Mouse (Mus musculus) neural tube, embryonic 13.5 days (tissue): ENCODE measurements around the gene Hist1h4b. TPM values are rescaled to one million over a fixed set of nuclear protein-coding genes. Genes with fewer than 3 reads are reported as not detected.

Experiments
- ATAC-seq: fragments of 200-750 bp; cut with Nextera tagmentation; 2 replicates; pipeline ENCODE4 v1.8.0; 2017; ENCODE audit warnings: low read depth, mild to moderate bottlenecking, moderate TSS enrichment, moderate library complexity
- H3K27ac ChIP-seq: fragments of 300-500 bp; sonication (generic); replicated peaks from 2 replicates; pipeline ENCODE4 v1.5.1; 2015; ENCODE audit warnings: moderate library complexity, mild to moderate bottlenecking, inconsistent platforms
- H3K27me3 ChIP-seq: fragments of 300-500 bp; sonication (generic); 2 replicates; pipeline ENCODE4 v1.6.1; 2015; ENCODE audit warnings: mild to moderate bottlenecking, inconsistent platforms
- H3K36me3 ChIP-seq: fragments of 300-500 bp; sonication (generic); 2 replicates; pipeline ENCODE4 v1.6.1; 2015; ENCODE audit warnings: mild to moderate bottlenecking, inconsistent platforms
- H3K4me1 ChIP-seq: fragments of 300-500 bp; sonication (generic); replicated peaks from 2 replicates; pipeline ENCODE4 v1.6.1; 2015; ENCODE audit warnings: inconsistent platforms
- H3K4me2 ChIP-seq: fragments of 300-500 bp; sonication (generic); 2 replicates; pipeline ENCODE4 v1.6.1; 2015; ENCODE audit warnings: inconsistent platforms, mild to moderate bottlenecking, moderate library complexity
- H3K4me3 ChIP-seq: fragments of 300-500 bp; sonication (generic); 2 replicates; pipeline ENCODE4 v1.5.1; 2015; ENCODE audit warnings: mild to moderate bottlenecking, inconsistent platforms
- H3K9ac ChIP-seq: fragments of 300-500 bp; sonication (generic); 2 replicates; pipeline ENCODE4 v1.6.1; 2015; ENCODE audit warnings: moderate library complexity, mild to moderate bottlenecking, inconsistent platforms
- H3K9me3 ChIP-seq: fragments of 300-500 bp; sonication (generic); 2 replicates; pipeline ENCODE4 v1.6.1; 2016; ENCODE audit warnings: inconsistent platforms
- WGBS: fragments of 180-500 bp; shearing (Covaris S2); methylation state at CpG from one replicate; pipeline ENCODE4 v1.1.7; 2015; 5-methylcytosine and 5-hydroxymethylcytosine counted together
- microRNA-seq: library from miRNA; unstranded; fragments of <30 nt; microRNA quantifications from one replicate; pipeline ENCODE4, GENCODE M21; 2016
- polyA plus RNA-seq: library from polyadenylated mRNA; unstranded; fragments of >200 nt; fragmentation: Nextera tagmentation; extraction: Ambion mirVana; gene quantifications from 2 replicates; pipeline ENCODE4 v1.2.1, GENCODE M21; 2015

Hist1h4b gene
- polyA plus RNA-seq, 1 experiment from 2014 or later, result 2.3 TPM

DNA sequence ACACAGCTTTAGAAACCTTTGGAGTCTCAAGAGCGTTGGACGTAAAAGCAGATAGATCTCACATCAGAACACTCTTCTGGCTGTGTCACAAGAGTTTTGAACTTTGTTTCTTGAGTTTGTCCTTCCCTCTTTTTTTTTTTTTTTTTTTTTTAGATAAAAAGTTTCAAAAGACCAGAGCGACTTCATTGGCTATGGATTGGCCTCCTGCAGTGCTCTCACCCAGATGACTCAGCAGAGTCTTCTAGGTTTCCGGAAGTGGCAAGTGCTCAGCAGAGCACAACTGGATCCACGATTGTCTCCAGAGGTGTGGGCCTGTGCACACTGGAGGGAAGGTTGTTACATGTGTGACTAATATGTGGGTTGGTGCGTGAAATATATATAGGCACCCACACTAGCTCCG is 21.5 kb downstream of the Hist1h4b start:
- H3K9me3 ChIP-seq, result no peaks in the 10 kb centered on the region
- ATAC-seq, result no peak
- no peak overlapping the region for H3K27ac ChIP-seq
- no peak overlapping the region for H3K9ac ChIP-seq
- H3K4me1 ChIP-seq, result no peaks in the 10 kb centered on the region
- no peak overlapping the region for H3K4me2 ChIP-seq
- no peak overlapping the region for H3K4me3 ChIP-seq
- no peaks in the 10 kb centered on the region for H3K27me3 ChIP-seq
- 92% methylated on average over 7 of the region's 7 CpGs for WGBS
- H3K36me3 ChIP-seq, result no peaks in the 10 kb centered on the region

DNA sequence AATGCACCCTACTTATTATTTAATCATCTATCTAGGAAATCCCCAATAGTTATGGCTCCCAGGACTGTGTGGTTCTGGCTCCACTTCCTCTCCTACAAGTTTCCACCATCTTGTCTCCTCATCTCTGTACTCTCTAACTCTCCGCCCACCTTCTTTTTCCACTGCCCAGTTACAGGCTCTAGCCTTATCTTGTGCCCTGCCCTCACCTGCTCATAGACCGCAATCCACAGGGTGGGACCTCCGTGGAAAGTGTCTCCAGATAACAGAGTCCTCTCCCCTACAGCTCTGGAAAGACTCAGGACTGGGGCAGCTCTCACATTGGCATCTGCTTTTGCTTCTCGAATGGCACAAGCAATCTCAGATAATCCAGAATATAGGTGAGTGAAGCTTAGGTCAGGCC is 22.2 kb downstream of the Hist1h4b start:
- H3K4me1 ChIP-seq, result no peaks in the 10 kb centered on the region
- H3K4me2 ChIP-seq, result no peak overlapping the region
- ATAC-seq, result no peak
- no peak overlapping the region for H3K9ac ChIP-seq
- H3K4me3 ChIP-seq, result no peak overlapping the region
- H3K36me3 ChIP-seq, result no peaks in the 10 kb centered on the region
- H3K27ac ChIP-seq, result no peak overlapping the region
- WGBS, result 82% methylated on average over 4 of the region's 4 CpGs
- no peaks in the 10 kb centered on the region for H3K9me3 ChIP-seq
- no peaks in the 10 kb centered on the region for H3K27me3 ChIP-seq

DNA sequence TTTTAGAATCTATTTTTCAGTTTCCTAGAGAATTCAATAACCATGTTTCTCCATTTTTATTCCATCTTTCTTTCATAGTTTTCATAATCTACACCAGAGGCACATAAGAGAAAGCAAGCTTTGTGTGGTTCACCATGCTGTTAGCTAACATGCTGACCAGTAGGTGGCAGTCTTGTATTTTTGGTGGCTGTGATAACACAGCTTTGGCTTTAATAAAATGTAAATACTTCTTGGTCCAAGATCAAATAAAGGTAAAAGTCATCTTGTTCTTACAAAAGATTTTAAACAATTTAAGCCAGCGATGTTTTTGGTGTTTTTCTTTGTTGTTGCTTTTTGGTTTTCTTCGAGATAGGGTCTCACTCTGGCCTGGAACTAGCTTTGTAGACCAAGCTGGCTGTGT is 35.7 kb downstream of the Hist1h4b start:
- no peak overlapping the region for H3K9ac ChIP-seq
- H3K4me3 ChIP-seq, result no peak overlapping the region
- no peaks in the 10 kb centered on the region for H3K4me1 ChIP-seq
- H3K9me3 ChIP-seq, result no peaks in the 10 kb centered on the region
- no peak overlapping the region for H3K4me2 ChIP-seq
- H3K36me3 ChIP-seq, result no peaks in the 10 kb centered on the region
- no peak overlapping the region for H3K27ac ChIP-seq
- no peaks in the 10 kb centered on the region for H3K27me3 ChIP-seq
- no peak for ATAC-seq
- WGBS, result 47% methylated on average over 2 of the region's 2 CpGs

DNA sequence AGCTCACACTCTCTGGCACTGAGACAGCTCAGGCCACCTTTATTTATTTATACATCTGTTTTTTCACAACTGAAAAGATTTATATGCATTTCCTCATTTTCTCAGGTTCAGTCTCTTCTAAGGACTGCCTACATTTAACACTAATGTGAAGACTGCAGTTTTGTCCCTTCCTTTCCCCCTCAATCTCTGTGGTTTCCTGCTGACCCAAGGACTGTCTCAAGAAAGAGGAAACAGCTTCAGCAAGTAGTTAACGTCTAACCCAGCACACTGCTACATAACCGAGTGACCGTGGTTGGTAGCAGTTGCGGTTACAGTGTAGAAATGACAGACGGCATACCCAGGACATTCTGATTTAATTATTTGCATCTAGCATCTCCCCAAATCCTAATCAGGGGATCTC is 42.6 kb downstream of the Hist1h4b start:
- Histone ChIP-seq H3K36me3 (no peaks in the 10 kb centered on the region), H3K27ac (no peak overlapping the region), H3K27me3 (no peaks in the 10 kb centered on the region), H3K4me2 (no peak overlapping the region), H3K4me1 (no peaks in the 10 kb centered on the region), H3K4me3 (no peak overlapping the region), H3K9ac (no peak overlapping the region), H3K9me3 (no peaks in the 10 kb centered on the region)
- WGBS, result 89% methylated on average over 5 of the region's 5 CpGs
- no peak for ATAC-seq

DNA sequence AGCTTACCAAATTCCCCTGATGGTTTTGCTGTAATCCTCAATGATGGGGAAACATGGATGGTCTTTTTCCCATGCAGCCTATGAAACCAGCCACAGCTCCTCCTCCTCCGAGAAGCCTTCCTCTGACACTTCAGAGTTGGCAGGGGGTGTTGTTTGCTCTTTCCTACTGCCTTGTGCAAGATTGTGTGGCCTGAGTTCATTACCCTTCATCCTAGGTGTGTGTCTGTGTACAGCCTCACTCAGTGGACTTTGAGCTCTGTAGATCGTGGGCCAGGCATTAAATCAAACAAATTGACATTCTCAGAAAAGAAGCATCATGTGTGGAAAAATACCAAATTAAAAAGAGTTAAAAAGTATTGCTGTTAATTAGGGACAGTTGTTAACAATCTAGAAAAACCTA is 47.7 kb downstream of the Hist1h4b start:
- no peak overlapping the region for H3K9ac ChIP-seq
- 78% methylated on average over 2 of the region's 2 CpGs for WGBS

DNA sequence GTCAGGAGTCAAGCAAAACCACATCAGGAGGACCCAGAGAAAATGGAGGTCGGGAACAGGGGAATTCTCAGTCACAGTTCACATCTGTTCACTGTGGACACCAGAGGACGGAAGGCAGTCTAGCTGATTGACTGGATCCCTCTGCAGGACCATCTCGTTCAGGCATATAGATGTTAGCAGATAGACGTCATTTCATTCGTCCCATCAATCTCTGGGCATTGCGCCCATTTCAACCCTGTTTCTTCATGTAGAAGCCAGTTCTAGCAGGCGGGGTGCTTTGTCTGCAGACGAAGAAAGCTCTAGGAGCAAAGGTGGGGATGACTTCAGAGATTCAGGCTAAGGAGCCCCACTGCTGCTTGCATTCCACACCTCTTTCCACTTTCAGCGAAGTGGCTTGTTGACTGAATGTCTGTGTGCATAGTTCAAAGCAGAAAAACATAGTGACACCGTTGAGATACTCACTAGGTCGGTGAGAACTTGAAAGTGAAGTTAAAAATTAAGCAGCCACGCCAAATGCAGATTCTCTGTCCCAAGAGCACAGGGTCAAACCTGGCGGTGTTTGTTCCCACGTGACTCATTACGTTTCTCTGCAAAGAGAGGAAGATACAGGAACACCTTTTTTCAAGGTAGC is 49.7 kb downstream of the Hist1h4b start, which contains the start of gene Slc17a2:
Gene Slc17a2 (plus strand): TSS at position 572 of the 631 bp plus-strand sequence.
- no peaks in the 10 kb centered on the region for H3K9me3 ChIP-seq
- H3K4me1 ChIP-seq, result no peaks in the 10 kb centered on the region
- no peaks in the 10 kb centered on the region for H3K36me3 ChIP-seq
- no peak for ATAC-seq
- 89% methylated on average over 15 of the region's 15 CpGs for WGBS
- no peaks in the 10 kb centered on the region for H3K27me3 ChIP-seq
- H3K4me2 ChIP-seq, result no peak within 1 kb of the TSS
- no peak within 1 kb of the TSS for H3K27ac ChIP-seq
- no peak within 1 kb of the TSS for H3K9ac ChIP-seq
- H3K4me3 ChIP-seq, result no peak within 1 kb of the TSS

More for the DNA sequence above, 47.7 kb downstream of the Hist1h4b start:
- Histone ChIP-seq H3K36me3 (no peaks in the 10 kb centered on the region), H3K27ac (no peak overlapping the region), H3K4me3 (no peak overlapping the region), H3K27me3 (no peaks in the 10 kb centered on the region), H3K4me2 (no peak overlapping the region), H3K4me1 (no peaks in the 10 kb centered on the region), H3K9me3 (no peaks in the 10 kb centered on the region)
- no peak for ATAC-seq

Small RNA genes lying within 50 kb of the gene (microRNA-seq; reads per million reads assigned to microRNA genes)
- gene Gm44314 (not detected), gene Gm44484 (not detected)

Other genes starting within 250 kb of the Hist1h4b start
- gene Hist1h4h, start 226.0 kb upstream of the Hist1h4b start, polyA plus RNA-seq, result 2.4 and 2.6 TPM in 2 replicates
- 0.95 TPM in 1 of 2 replicates, not detected in the other for gene Hist1h2af, start 223.1 kb upstream of the Hist1h4b start, polyA plus RNA-seq
- gene Hist1h3g, start 221.6 kb upstream of the Hist1h4b start, polyA plus RNA-seq, result 1.1 and 1.3 TPM in 2 replicates
- 0.61 TPM in 1 of 2 replicates, not detected in the other for gene Hist1h2bh, start 213.6 kb upstream of the Hist1h4b start, polyA plus RNA-seq
- gene Hist1h3f, start 213.0 kb upstream of the Hist1h4b start, polyA plus RNA-seq, result not detected in 2 replicates
- gene Hist1h4f, start 205.4 kb upstream of the Hist1h4b start, polyA plus RNA-seq, result not detected in 2 replicates
- gene Hist1h1d, start 203.8 kb upstream of the Hist1h4b start, polyA plus RNA-seq, result 0.11 and 0.22 TPM in 2 replicates
- 2.0 and 3.2 TPM in 2 replicates for gene Hist1h3e, start 194.6 kb upstream of the Hist1h4b start, polyA plus RNA-seq
- 12.3 and 18.7 TPM in 2 replicates for gene Hist1h2ae, start 185.8 kb upstream of the Hist1h4b start, polyA plus RNA-seq
- gene Hist1h2bg, start 185.6 kb upstream of the Hist1h4b start, polyA plus RNA-seq, result 2.2 and 3.5 TPM in 2 replicates
- gene Hist1h2bf, start 182.8 kb upstream of the Hist1h4b start, polyA plus RNA-seq, result 0.81 and 1.6 TPM in 2 replicates
- gene Hist1h2ad, start 182.6 kb upstream of the Hist1h4b start, polyA plus RNA-seq, result 1.2 and 1.3 TPM in 2 replicates
- 0.63 and 2.0 TPM in 2 replicates for gene Hist1h3d, start 181.2 kb upstream of the Hist1h4b start, polyA plus RNA-seq
- 37.3 and 43.1 TPM in 2 replicates for gene Hist1h4d, start 175.4 kb upstream of the Hist1h4b start, polyA plus RNA-seq
- 1.6 and 2.1 TPM in 2 replicates for gene Hist1h2be, start 135.9 kb upstream of the Hist1h4b start, polyA plus RNA-seq
- gene Hist1h1e, start 134.5 kb upstream of the Hist1h4b start, polyA plus RNA-seq, result 6.1 and 8.1 TPM in 2 replicates
- gene Hist1h2ac, start 73.1 kb upstream of the Hist1h4b start, polyA plus RNA-seq, result 0.40 and 0.66 TPM in 2 replicates
- 25.7 and 28.2 TPM in 2 replicates for gene Hist1h2bc, start 72.8 kb upstream of the Hist1h4b start, polyA plus RNA-seq
- not detected in 2 replicates for gene Hist1h1t, start 61.2 kb upstream of the Hist1h4b start, polyA plus RNA-seq
- gene Hist1h4c, start 58.6 kb upstream of the Hist1h4b start, polyA plus RNA-seq, result 2.3 and 2.5 TPM in 2 replicates
- 3.7 and 4.0 TPM in 2 replicates for gene Hfe, start 46.2 kb upstream of the Hist1h4b start, polyA plus RNA-seq
- 12.5 and 13.1 TPM in 2 replicates for gene Hist1h1c, start 18.2 kb upstream of the Hist1h4b start, polyA plus RNA-seq
- gene Hist1h3c, start 11.4 kb upstream of the Hist1h4b start, polyA plus RNA-seq, result 1.5 and 2.7 TPM in 2 replicates
- not detected in 2 replicates for gene Hist1h2bb, start 10.3 kb upstream of the Hist1h4b start, polyA plus RNA-seq
- 5.1 and 9.7 TPM in 2 replicates for gene Hist1h2ab, start 5.9 kb upstream of the Hist1h4b start, polyA plus RNA-seq
- gene Hist1h3b, start 4.7 kb upstream of the Hist1h4b start, polyA plus RNA-seq, result 0.96 and 2.3 TPM in 2 replicates
- 1.1 TPM in 1 of 2 replicates, not detected in the other for gene Hist1h4a, start 4.2 kb downstream of the Hist1h4b start, polyA plus RNA-seq
- gene Hist1h3a, start 5.4 kb downstream of the Hist1h4b start, polyA plus RNA-seq, result 1.1 and 1.5 TPM in 2 replicates
- not detected in 2 replicates for gene Hist1h1a, start 6.7 kb downstream of the Hist1h4b start, polyA plus RNA-seq
- not detected in 2 replicates for gene Trim38, start 12.9 kb downstream of the Hist1h4b start, polyA plus RNA-seq
- gene Slc17a2, start 50.0 kb downstream of the Hist1h4b start, polyA plus RNA-seq, result not detected in 2 replicates
- not detected in 2 replicates for gene Slc17a3, start 82.4 kb downstream of the Hist1h4b start, polyA plus RNA-seq
- gene Slc17a1, start 110.7 kb downstream of the Hist1h4b start, polyA plus RNA-seq, result not detected in 2 replicates
- gene Slc17a4, start 158.0 kb downstream of the Hist1h4b start, polyA plus RNA-seq, result 0.08 and 0.13 TPM in 2 replicates
- gene Hist1h2ba, start 177.1 kb downstream of the Hist1h4b start, polyA plus RNA-seq, result not detected in 2 replicates
- gene Hist1h2aa, start 177.4 kb downstream of the Hist1h4b start, polyA plus RNA-seq, result not detected in 2 replicates
- 0.34 and 0.59 TPM in 2 replicates for gene Scgn, start 234.2 kb downstream of the Hist1h4b start, polyA plus RNA-seq